Mouse (Mus musculus) frontal cortex, postnatal 36 days (tissue): ENCODE results near the gene Rinl.

Experiments
- DNase-seq, 2 experiments: peaks; one replicate each; pipeline ENCODE4 v3.0.0; 2022; ENCODE audit warnings: low spot score in 2 of 2

Gene Rinl

DNA sequence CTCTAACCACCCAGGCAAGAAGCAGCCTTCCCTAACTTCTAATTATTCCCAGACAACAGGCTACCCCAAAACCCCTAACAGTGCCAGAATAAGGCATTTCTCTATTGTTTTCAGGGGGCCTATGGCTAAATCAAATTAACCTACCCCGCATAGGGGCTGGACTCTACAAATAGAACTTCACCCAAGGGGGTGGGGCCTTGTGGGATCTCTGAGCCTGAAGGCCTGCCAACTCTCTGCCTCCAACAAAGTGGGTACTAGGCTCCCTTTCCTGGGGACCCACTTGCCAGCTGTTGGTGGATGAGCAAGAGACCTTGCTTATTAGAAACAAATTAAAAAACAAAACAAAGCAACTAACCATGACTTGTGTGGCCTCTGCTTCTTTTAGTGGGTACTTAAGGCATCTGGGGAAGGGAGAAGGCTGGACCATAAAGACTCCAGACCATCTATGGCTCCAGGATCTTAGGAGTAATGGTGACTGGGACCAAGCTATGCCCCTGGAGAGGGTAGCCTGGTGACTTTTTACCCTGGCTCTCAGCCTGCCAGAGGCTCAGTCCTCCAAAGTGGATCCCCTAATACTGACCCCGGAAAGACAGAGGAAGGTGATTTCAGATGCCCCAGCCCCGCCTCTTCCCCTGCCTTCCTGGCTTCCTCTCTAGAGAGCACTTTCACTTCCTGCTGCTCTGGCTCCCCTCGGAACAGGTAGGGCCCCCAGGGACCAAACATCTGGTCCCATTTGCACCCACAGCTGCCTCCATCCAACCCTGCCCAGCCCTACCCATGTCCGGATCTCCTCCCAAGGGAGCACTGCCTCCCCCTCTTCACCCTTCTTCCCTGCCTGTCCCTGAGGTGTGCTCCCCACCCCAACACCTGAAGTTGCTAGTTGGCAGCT lies at the start of gene Rinl:
Gene Rinl, plus strand, starts transcription at position 663 of the 889 bp plus-strand sequence.
- no peak for DNase-seq

DNA sequence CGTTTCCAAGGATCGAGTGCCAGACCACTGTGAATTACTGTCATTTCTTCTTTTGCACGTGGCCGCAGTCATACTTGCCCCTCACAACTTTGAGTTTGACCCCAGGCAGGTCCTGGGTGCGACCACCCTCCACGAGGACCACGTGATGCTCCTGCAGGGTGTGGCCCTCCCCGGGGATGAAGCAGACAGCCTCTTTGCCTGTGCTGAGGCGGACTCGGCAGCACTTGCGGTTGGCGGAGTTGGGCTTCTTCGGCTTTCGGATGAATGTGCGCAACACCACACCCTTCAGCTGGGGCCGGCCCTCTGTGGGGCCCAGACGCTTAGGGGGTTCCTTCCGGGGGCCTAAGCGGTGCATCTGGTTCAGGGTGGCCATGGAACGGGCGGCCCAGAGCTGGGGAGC lies 48.9 kb upstream of the Rinl start:
- no peak for DNase-seq

DNA sequence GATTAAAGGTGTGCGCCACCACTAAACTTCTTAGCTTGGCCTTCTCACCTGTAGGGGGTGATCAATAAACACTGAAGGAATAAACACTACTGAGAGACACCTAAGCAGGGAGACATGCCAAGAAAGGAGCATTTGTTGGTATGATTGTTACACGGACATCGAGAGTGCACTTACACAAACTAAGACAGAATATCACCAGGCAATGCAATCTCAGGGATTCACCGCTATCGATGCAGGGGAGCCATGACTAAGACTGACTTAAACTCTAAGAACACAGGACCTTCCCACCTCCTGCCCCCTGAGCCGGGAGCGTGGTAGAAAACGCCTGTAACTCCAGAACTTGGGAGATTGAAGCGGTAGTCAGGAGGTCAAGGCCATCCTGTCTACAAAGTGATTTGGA lies 47.8 kb upstream of the Rinl start:
- no peak for DNase-seq

DNA sequence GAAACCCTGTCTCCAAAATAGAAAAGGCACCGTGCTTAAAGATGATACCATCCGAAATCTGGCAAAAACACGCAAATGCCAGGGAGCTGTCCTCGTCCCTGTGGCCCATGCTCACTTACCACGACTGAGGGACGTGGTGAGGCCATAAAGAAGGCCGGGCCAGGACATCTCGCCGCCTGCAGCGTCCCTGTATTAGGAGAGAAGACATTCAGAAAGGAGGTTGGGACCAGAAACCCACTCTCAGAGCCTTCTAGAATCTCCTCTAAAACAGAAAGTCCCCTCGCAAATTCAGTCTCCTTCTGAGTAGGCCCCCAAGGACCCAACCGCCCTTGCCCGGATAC lies 47.4 kb upstream of the Rinl start:
- DNase-seq = no peak

DNA sequence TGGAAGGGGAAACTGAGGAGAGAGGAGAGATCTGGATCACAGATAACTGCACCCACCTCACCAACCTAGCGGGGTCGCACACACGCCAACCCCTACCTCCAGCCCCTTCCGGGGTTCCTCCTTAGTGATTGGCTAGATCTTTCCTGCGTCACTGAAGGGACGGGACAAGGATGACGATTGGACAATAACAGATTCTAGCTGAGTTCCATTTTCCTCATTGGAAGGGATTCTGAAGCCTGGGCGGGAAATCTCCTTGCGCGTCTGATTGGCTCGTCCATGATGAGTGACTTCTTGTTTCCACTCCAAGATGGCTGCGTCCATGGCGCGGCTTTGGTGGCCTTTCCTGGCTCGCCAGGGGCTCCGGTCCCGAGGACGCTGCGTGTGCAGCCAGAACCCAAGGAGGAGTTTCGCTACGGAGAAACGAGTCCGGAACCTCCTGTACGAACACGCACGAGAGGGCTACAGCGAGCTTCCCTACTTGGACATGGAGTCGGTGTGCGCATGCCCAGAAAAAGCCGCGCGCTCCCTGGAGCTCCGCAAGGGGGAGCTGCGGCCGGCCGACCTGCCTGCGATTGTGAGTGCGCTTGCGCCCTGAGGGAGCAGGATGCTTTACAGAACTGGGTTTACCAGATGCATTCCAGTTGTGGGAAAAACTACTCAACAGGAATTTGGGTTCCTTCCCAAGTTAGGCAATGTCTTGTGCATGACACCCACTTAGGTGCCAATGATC lies 46.9 kb upstream of the Rinl start, which contains the start of the genes Mrps12 and Sars2:
Gene Mrps12, minus strand, starts transcription at position 112 of the 730 bp plus-strand sequence.
Gene Sars2, plus strand, starts transcription at position 284 of the 730 bp plus-strand sequence.
- DNase-seq = peak; percentile 97 to 99

DNA sequence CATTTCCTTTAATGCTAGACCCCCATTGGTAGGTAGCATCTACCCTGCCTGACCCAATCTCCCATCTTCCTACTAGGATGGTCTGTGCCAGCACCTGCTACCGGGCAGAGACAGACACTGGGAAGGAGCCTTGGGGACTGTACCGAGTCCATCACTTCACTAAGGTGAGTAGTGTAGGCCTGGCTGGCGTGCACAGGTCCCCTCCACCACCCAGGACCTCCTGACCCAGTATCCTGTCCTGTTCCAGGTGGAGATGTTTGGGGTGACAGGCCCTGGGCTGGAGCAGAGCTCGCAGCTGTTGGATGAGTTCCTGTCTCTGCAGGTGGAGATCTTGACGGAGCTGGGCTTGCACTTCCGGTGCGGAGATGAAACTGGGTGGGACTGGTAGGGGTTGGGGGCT lies 38.8 kb upstream of the Rinl start:
- DNase-seq = no peak

DNA sequence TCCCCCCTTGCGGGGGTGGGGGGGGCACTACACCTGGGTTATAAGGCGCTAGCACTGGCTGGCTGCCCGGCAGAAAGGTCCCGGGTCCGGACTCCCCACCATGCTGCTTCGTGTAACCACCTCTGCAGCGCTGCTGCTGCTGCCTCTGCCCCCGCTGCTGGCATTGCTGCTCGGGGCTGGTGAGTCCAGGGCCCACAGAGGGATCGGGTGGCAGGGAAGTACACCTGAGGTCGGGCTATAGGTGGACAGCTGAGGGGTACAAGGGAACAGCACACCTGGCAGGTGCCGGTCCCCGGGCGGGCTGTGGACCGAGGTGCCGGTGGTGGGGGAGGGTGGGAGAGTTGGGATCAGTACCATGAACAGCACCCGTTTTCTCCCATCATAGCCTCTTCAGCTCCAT lies 32.7 kb upstream of the Rinl start, which contains the start of gene Ccer2:
Gene Ccer2, plus strand, starts transcription at position 96 of the 400 bp plus-strand sequence.
- DNase-seq = no peak

DNA sequence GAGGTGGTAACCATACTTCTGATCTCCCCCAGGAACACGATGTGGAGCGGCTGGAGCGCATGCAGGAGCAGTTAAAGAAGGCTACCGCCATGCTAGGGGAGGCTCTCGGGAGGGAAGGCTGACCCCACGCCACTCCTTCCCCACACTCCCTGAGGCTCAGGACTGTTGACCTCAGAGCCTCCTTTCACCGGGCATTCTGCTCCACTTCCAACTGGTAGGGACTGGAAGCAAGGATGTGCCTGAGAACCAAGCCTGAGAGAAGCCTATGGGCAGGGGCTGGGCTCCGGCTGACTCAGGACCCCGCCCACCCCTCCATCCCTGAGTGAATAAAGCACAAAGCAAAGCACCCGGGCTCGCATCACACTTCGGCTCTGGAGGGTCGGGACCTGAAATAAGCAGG lies 30.1 kb upstream of the Rinl start:
- no peak for DNase-seq

DNA sequence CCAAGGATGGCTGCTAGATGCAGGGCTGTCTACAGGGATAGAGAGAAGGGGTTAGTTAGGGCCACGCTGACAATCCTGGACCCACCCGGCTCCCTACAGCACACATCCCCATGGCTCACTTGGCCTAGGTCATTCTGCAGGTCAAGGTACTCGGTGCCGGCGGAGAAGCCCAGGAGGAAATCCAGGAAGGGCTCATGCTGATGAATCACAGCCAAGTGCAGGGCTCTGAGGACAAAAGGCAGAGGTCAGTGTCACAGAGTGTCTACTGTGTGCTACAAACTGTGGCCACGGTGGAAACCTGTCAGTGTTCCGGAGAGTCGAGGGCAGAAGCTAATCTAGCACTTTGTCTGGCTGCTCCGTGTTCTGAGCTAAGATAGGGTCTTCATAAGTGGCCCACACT lies 26.9 kb upstream of the Rinl start:
- DNase-seq = no peak

DNA sequence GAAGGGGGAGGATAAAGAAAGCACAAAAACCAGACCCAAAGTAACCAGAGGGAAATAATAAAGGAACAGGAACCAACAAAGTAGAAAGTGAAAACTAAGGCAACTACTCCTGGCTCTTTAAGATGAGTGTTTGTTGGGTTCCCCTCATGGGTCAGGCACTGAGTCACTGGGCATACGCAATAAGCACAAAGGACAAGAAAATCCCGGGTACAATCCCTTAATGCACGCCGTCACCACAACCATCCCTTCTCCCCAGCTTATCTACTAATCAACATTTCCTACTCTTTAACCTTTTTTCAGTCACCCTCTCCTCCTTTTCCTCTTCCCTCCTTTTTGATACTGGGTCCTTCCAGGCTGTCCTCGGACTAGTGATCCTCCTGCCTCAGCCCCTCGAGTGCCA lies 23.6 kb upstream of the Rinl start:
- DNase-seq = no peak

DNA sequence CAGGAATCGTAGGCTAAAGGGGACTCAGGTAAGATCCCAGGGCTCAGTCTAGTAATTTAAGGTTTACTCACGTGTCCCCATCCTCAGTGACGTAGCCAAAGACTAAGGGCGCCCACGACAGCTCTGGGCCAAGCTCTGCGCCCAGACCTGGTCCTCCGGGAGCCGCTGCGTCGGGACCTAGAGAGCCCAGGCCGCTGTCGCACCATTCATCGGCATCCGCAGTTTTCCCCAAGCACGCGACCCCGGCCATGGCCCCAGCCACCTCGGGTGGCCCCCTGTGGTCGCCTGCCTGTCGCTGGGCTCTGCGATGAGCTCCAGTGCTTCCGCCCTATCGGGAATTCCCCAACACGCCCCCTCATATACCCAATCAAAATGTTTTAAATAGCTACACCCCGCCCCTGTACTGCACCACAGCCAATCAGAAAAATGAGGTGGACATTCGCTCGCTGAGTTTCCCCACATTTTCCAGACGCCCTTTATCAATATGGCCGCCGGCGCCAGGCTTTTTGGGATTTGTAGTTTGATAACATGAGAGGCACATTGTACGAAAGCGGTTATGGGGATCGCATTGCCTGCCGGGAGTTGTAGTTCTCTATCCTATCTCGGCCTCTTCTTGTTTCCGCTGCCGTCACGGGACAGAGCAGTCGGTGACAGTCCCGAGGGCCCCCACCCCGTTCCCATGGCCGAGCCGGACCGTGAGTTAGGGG lies 22.4 kb upstream of the Rinl start, which contains the start of gene Sirt2:
Gene Sirt2, plus strand, starts transcription at position 563 of the 707 bp plus-strand sequence.
- DNase-seq = peak; percentile 97 to 99

DNA sequence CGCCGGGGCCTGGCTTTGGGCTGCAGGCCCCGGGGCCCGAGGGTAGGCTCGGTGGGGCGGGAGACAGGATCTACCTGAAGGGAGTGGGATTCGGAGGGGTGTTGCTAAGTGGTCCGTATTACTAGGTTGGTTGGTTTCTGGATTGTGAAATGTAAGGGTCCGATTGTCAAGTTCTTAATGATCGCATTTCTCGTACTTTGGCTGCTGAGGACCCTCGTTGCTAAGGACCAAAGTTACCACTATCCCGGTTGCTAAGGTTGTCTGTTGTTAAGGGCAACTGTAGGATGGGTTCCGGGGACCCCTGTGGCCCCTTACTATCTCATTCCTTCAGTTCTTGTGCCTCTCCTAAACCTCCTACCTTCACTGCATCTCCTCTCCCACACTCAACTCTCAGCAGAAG lies 21.9 kb upstream of the Rinl start:
- DNase-seq = no peak

DNA sequence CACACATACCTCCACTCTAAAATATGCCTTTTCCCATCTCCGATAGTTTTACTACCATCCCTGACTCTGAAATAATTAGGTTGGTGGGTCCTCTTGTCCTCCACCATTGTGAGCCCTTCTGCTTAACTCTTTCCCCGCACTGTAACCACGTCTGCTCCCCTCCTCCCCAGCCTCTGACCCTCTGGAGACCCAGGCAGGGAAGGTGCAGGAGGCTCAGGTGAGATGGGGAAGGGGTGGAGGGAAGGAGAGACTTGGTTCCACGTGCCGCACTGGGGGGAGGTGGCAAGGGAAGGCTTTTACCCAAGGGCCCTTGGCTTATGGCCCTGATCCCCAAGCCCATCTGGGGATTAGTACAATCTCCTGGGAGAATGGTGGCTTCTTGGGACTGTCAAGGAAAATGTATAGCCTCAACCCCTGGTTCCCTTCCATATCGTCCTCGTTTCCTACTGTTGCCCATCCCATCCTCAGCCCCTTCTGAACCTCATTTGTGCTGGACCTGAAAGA lies 21.3 kb upstream of the Rinl start, which contains the start of gene Nfkbib:
Gene Nfkbib, minus strand, starts transcription at position 51 of the 504 bp plus-strand sequence.
- DNase-seq = no peak

DNA sequence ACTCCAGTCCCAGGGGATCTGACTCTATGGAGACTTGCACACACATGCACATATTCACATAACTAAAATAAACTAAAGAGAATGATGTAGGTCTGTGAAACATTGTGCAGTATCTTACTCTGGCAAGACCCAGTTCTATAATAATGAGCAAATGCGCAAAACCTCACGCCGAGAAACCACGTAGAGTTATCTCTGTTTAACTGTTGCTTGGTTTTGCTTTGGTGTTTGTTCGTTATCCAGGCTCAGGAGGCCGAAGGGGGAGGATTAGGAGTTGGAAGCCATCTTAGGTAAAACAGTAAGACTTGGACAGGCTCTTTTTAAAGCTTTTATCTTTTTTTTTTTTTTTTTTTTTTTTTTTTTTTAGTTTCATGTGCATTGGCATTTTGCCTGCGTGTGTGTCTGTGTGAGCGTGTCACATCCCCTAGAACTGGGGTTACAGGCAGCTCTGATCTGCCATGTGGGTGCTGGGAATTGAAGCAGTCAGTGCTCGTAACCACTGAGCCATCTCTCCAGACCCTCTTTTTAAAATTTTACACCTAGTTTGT lies 19.3 kb upstream of the Rinl start:
- no peak for DNase-seq

DNA sequence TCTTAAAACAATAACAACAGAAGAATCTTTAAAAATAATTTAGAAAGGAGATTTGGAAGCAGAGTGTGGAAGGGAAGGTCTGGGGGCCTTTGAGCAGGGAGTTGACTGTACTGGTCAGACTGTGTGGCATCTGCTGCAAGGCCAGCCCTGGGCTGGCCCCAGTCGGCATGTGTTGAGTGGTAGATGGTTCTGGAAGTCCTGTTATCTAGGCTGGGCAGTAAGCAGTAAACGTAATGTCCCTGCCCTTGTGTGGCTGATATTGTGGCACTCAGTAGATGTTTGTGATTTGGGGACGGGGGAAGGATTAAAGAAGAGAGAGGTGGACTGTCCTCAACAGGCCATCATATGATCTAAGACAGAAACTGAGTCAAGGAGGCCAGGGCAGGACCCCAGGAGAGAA lies 18.5 kb upstream of the Rinl start:
- DNase-seq = no peak

DNA sequence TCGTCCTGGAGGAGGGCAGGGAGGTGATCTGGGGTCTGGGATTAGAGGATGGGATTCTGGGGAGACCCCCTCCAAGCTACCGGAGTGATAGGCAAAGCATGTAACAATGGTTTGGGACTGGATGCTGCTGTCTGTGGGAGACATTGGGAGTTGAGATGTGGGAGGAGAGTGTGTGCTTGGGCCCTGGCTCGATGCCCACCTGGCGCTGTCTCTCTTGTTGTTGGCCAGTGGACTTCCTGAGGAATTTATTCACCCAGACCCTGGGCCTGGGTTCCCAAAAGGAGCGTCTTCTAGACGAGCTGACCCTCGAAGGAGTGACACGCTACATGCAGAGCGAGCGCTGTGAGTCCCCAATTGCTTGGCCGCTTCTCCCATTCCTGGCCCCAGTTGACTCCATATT lies 16.9 kb upstream of the Rinl start:
- DNase-seq = no peak

DNA sequence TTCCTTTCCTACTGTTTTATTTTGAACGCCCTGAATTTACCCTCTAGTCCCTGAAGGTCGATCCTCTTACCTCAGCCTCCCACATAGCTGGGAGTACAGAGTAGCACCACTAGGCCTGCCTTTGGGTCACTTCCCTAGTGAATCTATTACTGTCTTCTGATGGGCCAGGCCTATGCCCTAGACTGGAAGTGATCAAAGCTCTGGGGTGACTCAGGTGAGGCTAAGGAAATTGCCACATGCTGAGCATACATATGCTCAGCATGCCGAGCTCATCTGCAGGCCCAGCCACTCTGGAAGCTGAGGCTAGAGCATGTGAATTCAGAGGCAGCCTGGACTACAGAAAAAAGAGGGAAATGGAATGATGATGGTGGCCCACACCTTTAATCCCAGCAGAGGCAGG lies 15.6 kb upstream of the Rinl start:
- no peak for DNase-seq

DNA sequence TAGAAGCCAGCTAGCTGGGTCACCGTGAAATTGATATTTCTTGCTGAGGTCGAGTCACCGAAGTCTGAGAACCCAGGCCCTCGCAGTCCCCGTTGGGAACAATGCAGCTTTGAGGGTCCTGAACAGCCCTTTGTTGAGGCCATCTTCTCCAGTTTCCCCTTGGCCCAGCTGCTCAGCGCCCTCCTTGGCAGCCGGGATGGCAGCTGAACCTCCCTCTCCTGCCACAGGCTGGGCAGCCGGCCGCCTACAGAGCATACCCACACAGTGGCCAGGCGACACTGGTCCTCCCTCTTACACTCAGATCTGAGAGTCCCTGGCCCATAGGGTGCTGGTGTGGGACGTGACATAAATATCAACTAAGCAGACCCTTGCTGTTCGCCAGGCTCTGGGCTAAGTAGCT lies 14.6 kb upstream of the Rinl start:
- no peak for DNase-seq

DNA sequence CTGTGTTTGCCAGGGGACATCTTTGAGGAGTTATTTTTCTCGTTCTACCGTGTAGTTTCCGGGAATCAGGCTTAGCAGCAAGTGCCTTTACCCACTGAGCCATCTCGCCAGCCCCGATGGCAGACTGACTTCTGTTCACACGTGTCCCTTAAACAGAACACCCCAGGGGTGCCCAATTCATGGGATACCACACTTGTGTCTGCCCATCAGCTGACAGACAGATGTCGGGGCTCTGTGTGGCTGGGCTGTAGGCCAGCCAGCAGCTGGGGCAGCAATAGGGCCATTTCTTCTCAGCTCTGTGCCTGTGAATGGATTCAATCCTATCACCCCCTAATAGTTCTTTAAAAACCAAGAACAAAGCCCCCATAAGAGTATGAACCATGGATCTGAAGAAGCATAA lies 13.6 kb upstream of the Rinl start:
- DNase-seq = no peak

DNA sequence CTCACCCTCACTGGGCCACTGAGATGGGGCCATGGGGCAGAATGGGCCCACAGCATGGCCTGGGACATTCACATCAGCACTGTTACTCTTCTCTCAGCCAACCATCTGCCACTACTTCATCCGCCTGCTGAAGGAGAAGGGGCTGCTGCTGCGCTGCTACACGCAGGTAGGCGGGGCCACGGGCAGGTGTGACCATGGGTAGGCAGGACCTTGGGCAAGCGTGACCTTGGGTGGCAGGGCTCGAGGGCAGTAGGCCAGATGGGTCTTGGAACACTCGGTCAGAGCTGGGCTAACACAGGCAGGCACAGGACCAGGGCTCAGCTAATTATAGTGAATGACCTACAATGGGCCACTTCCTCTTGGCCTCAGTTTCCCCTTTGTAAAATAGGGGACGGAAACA lies 9.9 kb upstream of the Rinl start:
- no peak for DNase-seq

DNA sequence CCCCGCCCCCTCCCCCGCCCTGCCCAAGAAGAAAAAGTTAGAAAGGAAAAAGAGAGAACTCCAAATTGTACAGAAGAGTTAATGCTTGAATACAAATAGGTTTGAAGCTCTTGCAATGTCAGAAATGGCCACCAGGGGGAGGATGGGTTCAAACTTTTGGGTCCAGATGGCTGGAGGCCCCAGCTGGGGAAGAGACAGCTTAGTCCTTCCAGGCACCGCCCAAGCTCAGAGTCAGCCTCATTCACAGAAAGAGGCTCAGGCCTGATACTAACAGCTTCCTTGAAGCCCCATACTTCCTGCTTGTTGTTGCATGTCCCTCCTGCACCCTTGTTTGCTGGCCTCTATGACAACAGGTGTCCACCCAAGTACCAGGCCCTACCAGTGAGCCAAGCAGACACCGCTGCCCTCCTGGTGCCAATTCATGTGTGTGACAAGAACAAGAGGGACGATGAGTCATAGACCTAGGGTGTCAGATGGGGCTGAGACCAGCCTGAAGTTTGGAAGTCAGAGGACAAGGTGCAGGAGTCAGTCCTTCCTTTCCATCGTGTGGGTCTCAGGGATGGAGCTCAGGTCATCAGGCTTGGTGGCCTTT lies 8.6 kb upstream of the Rinl start:
- DNase-seq = peak; percentile 89 to 91
